Mouse (Mus musculus): ENCODE results near the gene Hsf5. TPM values are rescaled to one million over a fixed set of nuclear protein-coding genes. Genes with fewer than 3 reads are reported as not detected.
A peak's percentile ranks its signal among the peaks of the same experiment; 100 is the strongest.

Gene Hsf5
- polyA plus RNA-seq, 1 experiment from 2014 or later = 0.26 TPM

DNA sequence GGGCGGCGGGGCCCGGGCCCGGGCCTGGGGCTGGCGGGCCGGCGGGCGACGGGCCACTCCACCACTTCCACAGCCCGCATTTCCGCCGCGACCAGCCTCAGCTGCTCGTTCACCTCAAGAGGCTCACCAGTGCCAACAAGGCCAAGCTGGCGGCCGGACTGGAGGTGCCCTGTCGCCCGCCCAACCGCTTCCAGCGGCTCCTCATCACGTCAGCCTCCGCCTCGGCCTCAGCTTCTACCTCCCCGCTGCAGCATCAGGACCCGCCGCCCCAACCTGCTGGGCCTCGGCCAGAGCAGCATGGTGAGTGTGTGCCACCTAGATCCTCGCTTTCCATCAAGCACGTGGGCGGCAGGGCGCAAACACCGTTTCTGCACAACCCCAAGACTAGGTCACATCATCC lies 642 bp downstream of the Hsf5 start:
- Histone ChIP-seq H3K36me3 (peaks cover 89% of the 10 kb centered on the region), H3K9me3 (replicated peaks) (no peaks in the 10 kb centered on the region), H3K4me3 (no peak overlapping the region), H3K4me1 (no peaks in the 10 kb centered on the region), H3K27me3 (ENCODE audit: low read depth, poor library complexity, severe bottlenecking) (no peaks in the 10 kb centered on the region), H3K27ac (no peak overlapping the region)
- 91% methylated on average over 32 of the region's 32 CpGs for WGBS
- DNase-seq (ENCODE audit: low spot score) = no peak

DNA sequence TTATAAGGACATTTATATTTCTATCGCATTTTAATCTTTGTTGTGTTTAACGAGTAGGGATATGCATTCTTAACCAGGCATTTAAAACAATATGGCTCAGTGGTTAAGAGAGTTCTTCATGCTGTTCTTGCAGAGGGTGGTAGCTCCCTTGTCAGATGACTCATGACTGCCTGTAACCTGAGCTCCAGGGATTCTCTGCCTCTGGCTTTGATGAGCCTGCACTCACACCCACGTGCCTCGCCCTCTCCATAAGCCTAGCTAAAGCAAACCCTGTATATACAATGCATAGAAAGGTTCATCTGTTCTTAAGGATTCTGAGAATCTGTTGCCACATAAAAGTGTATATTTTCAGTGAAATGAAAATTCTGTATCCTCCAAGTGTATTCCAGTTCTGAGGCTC lies 6.2 kb downstream of the Hsf5 start:
- DNase-seq (ENCODE audit: low spot score) = no peak
- Histone ChIP-seq H3K4me3 (no peak overlapping the region), H3K9me3 (replicated peaks) (no peaks in the 10 kb centered on the region), H3K27ac (no peak overlapping the region), H3K36me3 (peaks cover 74% of the 10 kb centered on the region), H3K27me3 (ENCODE audit: low read depth, poor library complexity, severe bottlenecking) (no peaks in the 10 kb centered on the region), H3K4me1 (no peaks in the 10 kb centered on the region)
- 66% methylated on average over 4 of the region's 4 CpGs for WGBS

DNA sequence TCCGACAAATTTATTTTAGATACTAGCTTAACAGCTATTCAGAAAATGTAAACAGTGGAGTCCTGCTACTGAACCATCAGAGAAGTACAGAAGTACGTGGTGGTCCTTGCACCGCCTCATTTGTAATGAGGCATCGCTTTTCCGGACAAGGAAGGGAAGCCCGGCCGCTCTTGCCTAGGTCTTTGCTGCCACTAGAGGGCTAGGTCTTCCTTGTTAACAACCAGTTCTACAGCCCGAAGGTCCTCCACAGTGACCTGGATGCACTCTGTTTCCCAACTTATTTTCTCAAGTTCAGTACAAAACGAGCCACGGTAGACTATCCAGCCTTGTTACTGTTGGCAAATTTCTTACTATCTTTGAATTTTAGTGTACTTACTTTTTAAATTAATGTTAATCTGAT lies 12.9 kb downstream of the Hsf5 start:
- no peaks in the 10 kb centered on the region for H3K27me3 ChIP-seq (ENCODE audit: low read depth, poor library complexity, severe bottlenecking)
- H3K36me3 ChIP-seq = peaks cover 20% of the 10 kb centered on the region
- no peak for DNase-seq (ENCODE audit: low spot score)
- 32% methylated on average over 10 of the region's 10 CpGs for WGBS
- H3K27ac ChIP-seq = no peak overlapping the region
- H3K4me1 ChIP-seq = no peaks in the 10 kb centered on the region
- H3K9me3 ChIP-seq (replicated peaks) = no peaks in the 10 kb centered on the region
- H3K4me3 ChIP-seq = no peak overlapping the region

DNA sequence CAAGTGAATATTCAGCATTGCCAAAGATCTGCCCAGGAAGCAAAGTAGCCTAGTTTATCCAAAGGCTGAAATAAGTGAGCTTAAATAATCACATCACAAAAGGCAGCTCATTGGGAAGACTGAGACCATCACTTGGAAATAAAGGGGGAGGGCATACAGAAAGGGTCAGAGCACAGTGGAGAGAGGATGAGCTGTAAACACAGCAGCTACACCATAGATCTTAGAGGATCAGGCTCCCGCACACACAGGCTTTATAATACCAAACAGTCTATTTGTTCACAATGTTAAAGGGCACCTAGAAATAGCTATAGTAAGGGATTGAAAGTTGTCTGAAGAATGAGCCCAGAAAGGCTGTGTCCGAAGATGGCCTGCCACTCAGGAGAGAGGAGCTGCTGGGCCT lies 21.8 kb downstream of the Hsf5 start:
- no peak for DNase-seq (ENCODE audit: low spot score)
- no peaks in the 10 kb centered on the region for H3K36me3 ChIP-seq
- no peaks in the 10 kb centered on the region for H3K27me3 ChIP-seq (ENCODE audit: low read depth, poor library complexity, severe bottlenecking)
- peak overlapping the region; percentile 89 for H3K27ac ChIP-seq
- 16% methylated on average over 2 of the region's 2 CpGs for WGBS
- H3K9me3 ChIP-seq (replicated peaks) = no peaks in the 10 kb centered on the region
- H3K4me1 ChIP-seq = peaks cover 8% of the 10 kb centered on the region
- peak overlapping the region; percentile 56 for H3K4me3 ChIP-seq

DNA sequence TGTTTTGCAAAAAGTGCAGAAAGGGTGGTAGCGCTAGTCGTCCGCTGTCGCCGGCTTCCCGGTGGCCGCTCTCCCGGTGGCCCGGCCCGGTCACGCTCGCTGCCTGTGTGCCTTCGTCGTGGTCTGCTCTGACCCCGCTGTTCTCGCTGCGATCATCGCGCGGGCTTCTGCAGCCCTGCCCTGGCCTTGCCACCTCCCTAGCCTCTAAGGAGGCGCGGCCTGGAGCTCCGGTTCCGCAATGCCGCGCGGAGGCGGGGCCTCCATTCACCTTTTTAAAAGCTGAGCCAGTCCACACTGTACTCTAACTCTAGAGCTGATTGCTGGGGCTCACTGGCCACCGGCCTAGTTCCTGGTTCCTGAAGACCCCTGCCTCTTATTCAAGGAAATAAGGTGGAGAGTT lies 22.2 kb downstream of the Hsf5 start:
- no peaks in the 10 kb centered on the region for H3K9me3 ChIP-seq (replicated peaks)
- DNase-seq (ENCODE audit: low spot score) = peak; percentile 81
- no peaks in the 10 kb centered on the region for H3K27me3 ChIP-seq (ENCODE audit: low read depth, poor library complexity, severe bottlenecking)
- H3K36me3 ChIP-seq = no peaks in the 10 kb centered on the region
- under 1% methylated on average over 29 of the region's 29 CpGs for WGBS
- H3K4me1 ChIP-seq = peaks cover 8% of the 10 kb centered on the region
- peak overlapping the region; percentile 89 for H3K27ac ChIP-seq
- H3K4me3 ChIP-seq = peak overlapping the region; percentile 56

DNA sequence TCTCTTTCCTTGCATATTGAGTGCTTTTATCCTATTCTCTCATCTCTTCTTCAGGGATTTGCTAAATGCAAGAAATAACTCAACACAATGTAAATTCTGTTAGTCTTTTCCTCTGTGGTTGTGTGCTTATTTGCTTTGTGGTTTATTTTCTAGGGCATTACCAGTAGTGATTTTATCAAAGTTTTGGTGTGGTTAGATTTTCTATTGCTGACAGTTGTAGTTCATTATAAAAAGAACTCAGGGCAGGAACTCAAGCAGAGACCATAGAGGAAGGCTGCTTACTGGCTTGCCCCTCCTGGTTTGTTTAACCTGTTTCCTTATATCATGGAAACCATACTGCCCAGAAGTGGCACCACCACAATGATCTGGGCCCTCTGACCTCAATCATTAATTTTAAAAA lies 25.9 kb downstream of the Hsf5 start:
- peaks cover 8% of the 10 kb centered on the region for H3K4me1 ChIP-seq
- no peak overlapping the region for H3K4me3 ChIP-seq
- H3K27me3 ChIP-seq (ENCODE audit: low read depth, poor library complexity, severe bottlenecking) = no peaks in the 10 kb centered on the region
- no peak overlapping the region for H3K27ac ChIP-seq
- no peak for DNase-seq (ENCODE audit: low spot score)
- H3K36me3 ChIP-seq = no peaks in the 10 kb centered on the region
- no peaks in the 10 kb centered on the region for H3K9me3 ChIP-seq (replicated peaks)

DNA sequence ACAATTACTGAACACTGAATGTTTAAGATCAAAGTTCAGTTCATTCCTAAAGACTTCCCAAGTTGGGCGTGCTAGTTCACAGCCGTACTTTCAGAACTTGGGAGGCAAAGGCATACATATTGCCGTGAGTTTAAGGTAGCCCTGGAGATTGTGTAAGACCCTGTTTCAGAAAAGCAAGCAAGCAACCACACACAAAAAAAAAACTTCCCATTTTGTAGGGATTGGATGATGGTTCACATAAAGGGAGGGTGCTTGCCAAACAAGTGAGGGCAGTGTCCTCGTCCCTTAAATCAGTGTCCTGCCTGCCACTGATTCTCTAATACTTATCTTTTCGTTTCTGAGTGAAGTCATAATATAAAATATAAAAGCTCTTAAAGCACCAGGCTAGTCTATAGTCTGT lies 37.7 kb downstream of the Hsf5 start:
- Histone ChIP-seq H3K27ac (no peak overlapping the region), H3K27me3 (ENCODE audit: low read depth, poor library complexity, severe bottlenecking) (no peaks in the 10 kb centered on the region), H3K9me3 (replicated peaks) (no peaks in the 10 kb centered on the region), H3K4me1 (no peaks in the 10 kb centered on the region), H3K4me3 (no peak overlapping the region), H3K36me3 (no peaks in the 10 kb centered on the region)
- DNase-seq (ENCODE audit: low spot score) = no peak
- WGBS = 87% methylated on average over 5 of the region's 5 CpGs

DNA sequence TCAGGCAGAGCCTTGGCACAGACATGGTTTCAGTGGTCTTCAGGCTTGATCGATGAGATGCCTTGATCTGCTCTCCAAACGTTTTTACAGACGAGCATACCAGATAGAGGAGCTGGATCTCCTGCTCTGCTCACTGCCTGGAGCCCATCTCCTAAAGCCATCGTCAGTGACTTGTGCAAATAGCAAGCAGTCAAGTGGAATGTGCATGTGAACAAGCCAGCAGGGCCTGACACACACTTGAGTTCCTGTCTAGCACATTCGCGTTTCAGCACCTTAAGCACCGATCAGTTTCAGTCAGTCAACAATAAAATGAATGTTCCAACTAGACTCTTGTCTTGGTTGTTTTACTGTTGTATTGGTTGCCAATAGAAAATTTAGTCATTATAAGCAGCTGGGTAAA lies 42.3 kb downstream of the Hsf5 start:
- Histone ChIP-seq H3K27ac (no peak overlapping the region), H3K36me3 (no peaks in the 10 kb centered on the region), H3K27me3 (ENCODE audit: low read depth, poor library complexity, severe bottlenecking) (peaks cover 20% of the 10 kb centered on the region), H3K4me1 (no peaks in the 10 kb centered on the region), H3K9me3 (replicated peaks) (no peaks in the 10 kb centered on the region), H3K4me3 (no peak overlapping the region)
- DNase-seq (ENCODE audit: low spot score) = no peak
- WGBS = 73% methylated on average over 7 of the region's 7 CpGs

DNA sequence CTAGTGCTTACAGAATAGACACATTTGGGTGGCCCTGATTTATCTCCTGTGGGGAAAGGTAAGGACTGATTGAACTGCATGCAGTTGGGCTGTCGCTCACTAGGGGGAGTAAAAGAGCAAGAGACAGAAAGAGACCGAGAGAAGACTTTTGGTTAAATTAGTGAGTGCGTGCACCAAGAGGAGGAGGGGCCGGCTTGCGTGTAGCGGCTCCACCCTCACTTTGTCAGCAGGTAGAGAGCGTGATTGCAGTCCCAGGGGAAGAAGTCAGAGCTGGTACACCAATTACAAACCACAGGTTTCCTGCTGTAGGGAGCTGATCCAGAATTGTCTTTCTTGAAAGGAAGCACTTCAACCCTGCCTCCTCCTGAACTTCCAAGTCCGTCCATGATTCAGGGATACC lies 45.4 kb downstream of the Hsf5 start, which contains the start of gene Rnf43:
TSS of gene Rnf43 (plus strand) at position 316 of the 400 bp plus-strand sequence.
- Histone ChIP-seq H3K27ac (no peak within 1 kb of the TSS), H3K27me3 (ENCODE audit: low read depth, poor library complexity, severe bottlenecking) (peaks cover 25% of the 10 kb centered on the region), H3K36me3 (no peaks in the 10 kb centered on the region), H3K4me3 (peak within 1 kb of the TSS; percentile 49), H3K9me3 (replicated peaks) (no peaks in the 10 kb centered on the region), H3K4me1 (no peaks in the 10 kb centered on the region)
- DNase-seq (ENCODE audit: low spot score) = peak; percentile 79
- WGBS = 0% methylated on average over 8 of the region's 8 CpGs

DNA sequence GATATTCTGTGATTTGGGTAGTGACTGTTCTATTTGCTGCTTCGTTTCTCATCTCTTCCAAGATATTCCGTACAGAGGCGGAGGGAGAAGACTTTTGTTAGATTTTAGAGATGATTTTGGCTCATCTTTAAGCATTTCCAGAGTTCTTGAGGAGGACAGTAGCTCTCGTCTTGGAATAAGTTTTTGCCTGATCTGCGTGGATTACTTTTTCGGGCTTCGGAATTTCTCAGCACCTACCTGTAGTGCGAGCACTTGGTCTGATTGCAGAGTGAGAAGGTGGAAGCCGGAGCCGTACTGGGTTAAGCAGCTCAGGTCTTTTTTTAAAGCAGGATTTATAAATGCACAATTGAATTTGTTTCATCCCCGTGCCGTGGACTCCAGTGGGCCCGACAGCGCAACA lies 45.9 kb downstream of the Hsf5 start:
- Histone ChIP-seq H3K4me3 (peak overlapping the region; percentile 49), H3K4me1 (no peaks in the 10 kb centered on the region), H3K27me3 (ENCODE audit: low read depth, poor library complexity, severe bottlenecking) (peaks cover 25% of the 10 kb centered on the region), H3K9me3 (replicated peaks) (no peaks in the 10 kb centered on the region), H3K27ac (no peak overlapping the region), H3K36me3 (no peaks in the 10 kb centered on the region)
- WGBS = 15% methylated on average over 14 of the region's 14 CpGs
- no peak for DNase-seq (ENCODE audit: low spot score)

DNA sequence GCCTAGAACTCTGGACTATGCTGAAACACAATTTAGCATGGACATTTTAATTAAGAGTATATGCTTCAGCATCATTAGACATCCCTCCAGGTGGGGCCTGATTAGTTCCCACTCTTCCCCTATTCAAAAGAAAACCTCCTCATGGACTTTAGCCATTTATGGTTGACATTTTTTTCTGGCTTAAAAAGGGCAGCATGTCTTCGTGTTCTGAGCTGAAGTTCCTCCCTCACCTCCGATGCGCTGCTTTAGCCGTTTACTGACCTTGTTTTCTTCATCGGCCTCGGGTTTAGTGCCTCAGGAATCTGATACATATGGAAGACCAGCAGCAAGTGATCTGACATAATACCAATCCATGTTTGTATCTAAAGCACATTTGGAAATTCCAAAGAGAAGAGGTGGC lies 47.0 kb downstream of the Hsf5 start:
- peaks cover 25% of the 10 kb centered on the region for H3K27me3 ChIP-seq (ENCODE audit: low read depth, poor library complexity, severe bottlenecking)
- no peaks in the 10 kb centered on the region for H3K9me3 ChIP-seq (replicated peaks)
- DNase-seq (ENCODE audit: low spot score) = no peak
- 79% methylated on average over 6 of the region's 6 CpGs for whole genome bisulfite sequencing
- H3K4me3 ChIP-seq = no peak overlapping the region
- no peak overlapping the region for H3K27ac ChIP-seq
- no peaks in the 10 kb centered on the region for H3K4me1 ChIP-seq
- no peaks in the 10 kb centered on the region for H3K36me3 ChIP-seq

DNA sequence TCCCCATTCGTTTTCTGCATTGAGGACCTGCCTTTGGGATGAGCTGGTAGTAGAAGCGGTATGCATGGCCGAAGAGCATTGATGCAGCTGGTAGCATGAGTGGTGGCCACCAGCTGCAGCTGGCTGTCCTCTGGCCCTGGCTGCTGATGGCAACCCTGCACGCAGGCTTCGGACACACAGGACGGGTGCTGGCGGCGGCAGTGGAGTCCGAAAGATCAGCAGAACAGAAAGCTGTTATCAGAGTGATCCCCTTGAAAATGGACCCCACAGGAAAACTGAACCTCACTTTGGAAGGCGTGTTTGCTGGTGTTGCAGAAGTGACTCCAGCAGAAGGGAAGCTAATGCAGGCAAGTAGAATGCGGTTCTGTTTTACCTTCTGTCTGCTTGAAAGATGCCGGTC lies 47.6 kb downstream of the Hsf5 start:
- Histone ChIP-seq H3K4me1 (no peaks in the 10 kb centered on the region), H3K36me3 (no peaks in the 10 kb centered on the region), H3K27me3 (ENCODE audit: low read depth, poor library complexity, severe bottlenecking) (peaks cover 25% of the 10 kb centered on the region), H3K27ac (no peak overlapping the region), H3K9me3 (replicated peaks) (no peaks in the 10 kb centered on the region), H3K4me3 (no peak overlapping the region)
- DNase-seq (ENCODE audit: low spot score) = no peak
- whole genome bisulfite sequencing = 68% methylated on average over 12 of the region's 12 CpGs

DNA sequence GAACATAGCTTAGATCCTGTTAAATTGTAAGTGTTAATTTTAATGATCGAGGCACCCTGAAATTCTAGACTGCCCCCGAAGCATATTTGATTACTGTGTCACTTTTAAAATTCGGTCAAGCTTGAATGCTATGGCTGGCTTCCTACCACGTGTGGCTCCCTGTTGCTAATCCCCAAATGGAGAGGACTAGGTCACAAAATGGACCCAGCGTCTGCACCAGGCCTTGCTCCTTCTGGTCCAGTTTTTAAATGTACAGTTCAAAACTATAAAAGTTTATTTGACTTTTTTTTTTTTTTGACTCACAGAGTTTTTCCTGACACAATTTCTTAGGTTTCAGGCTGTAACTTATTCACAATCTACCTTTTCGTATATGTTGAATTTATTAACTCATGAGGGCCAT lies 48.3 kb downstream of the Hsf5 start:
- Histone ChIP-seq H3K9me3 (replicated peaks) (no peaks in the 10 kb centered on the region), H3K27me3 (ENCODE audit: low read depth, poor library complexity, severe bottlenecking) (peaks cover 25% of the 10 kb centered on the region), H3K4me3 (no peak overlapping the region), H3K36me3 (no peaks in the 10 kb centered on the region), H3K4me1 (no peaks in the 10 kb centered on the region), H3K27ac (no peak overlapping the region)
- WGBS = 75% methylated on average over 6 of the region's 6 CpGs
- no peak for DNase-seq (ENCODE audit: low spot score)

DNA sequence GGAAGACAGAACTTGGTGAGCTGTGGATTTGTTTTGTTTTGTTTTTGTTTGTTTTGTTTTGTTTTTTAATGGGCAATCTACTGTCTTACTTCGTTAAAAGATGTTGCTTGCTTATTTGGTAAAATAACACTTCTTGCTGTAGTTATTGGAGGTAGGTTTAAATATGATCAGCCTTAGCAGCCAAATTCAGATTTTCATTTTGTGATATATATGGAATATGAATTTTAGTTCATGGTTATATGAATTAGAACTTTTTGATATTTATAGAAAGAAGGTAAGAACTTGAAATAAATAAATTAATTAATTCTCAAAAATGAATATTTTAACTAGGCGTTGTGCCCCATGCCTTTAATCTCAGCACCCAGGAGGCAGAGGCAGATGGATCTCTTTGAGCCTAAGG lies 48.7 kb downstream of the Hsf5 start:
- Histone ChIP-seq H3K27ac (no peak overlapping the region), H3K4me3 (no peak overlapping the region), H3K9me3 (replicated peaks) (no peaks in the 10 kb centered on the region), H3K36me3 (no peaks in the 10 kb centered on the region), H3K27me3 (ENCODE audit: low read depth, poor library complexity, severe bottlenecking) (peaks cover 25% of the 10 kb centered on the region), H3K4me1 (no peaks in the 10 kb centered on the region)
- no peak for DNase-seq (ENCODE audit: low spot score)
- 78% methylated on average over 2 of the region's 2 CpGs for WGBS
